Mouse (Mus musculus) layer of hippocampus, adult 9-10 months (tissue): ENCODE data around the gene Polr3h.

Experiments
- DNase-seq: peaks from one replicate; pipeline ENCODE4 v3.0.0; 2022; ENCODE audit warnings: low spot score

Gene Polr3h

DNA sequence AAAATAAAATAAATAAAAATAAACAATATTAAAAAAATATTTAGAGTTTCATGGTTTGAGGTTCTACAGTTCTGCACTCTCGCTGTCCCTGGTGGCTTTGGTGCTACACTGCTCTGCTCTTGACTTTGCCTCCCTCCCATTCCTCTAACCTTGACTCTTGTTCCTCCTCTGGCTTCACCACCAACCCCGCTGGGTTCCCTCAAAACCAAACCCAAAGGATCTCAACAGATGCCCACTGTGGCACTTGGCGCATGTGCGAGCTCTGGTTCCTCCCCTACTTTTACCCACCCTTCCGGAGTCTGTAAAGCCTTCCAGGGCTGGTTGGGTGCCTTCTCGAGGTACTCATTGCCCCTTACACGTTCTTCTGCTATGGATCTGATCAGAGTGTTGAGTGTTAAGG, 83.8 kb downstream of the Polr3h start:
- no peak for DNase-seq

DNA sequence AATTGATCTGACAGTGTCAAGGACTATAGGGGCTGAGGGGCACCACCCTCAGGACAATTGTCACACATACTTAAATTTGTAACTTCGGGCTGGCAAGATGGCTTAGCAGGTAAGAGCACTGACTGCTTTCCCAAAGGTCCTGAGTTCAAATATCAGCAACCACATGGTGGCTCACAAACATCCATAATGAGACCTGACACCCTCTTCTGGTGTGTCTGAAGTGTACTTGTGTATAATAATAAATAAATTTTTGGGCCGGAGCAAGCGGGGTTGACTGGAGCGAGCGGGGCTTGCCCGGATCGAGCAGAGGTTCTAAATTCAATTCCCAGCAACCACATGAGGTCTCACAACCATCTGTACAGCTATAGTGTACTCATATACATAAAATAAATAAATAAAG, 85.7 kb downstream of the Polr3h start:
- no peak for DNase-seq

DNA sequence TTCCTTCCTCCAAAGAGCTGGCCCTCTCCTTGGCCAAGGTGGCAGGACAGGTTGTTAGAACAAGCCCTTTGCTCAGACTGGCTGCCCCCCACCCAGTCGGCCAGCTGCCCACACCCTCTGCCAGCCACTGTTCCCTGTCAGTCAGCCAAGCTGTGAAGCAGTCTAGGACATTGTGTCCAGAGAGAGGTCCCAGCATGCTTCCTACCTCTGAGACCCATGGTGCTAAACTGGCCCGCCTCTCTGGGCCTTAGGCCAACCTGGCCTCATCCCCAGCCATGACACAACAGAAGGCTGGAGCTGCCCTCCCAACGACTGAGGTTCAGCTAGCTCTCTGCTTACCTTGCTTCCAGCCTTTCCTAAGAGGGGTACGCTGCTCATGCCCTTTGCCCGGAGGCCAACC, 86.4 kb downstream of the Polr3h start:
- peak; percentile 58 for DNase-seq

DNA sequence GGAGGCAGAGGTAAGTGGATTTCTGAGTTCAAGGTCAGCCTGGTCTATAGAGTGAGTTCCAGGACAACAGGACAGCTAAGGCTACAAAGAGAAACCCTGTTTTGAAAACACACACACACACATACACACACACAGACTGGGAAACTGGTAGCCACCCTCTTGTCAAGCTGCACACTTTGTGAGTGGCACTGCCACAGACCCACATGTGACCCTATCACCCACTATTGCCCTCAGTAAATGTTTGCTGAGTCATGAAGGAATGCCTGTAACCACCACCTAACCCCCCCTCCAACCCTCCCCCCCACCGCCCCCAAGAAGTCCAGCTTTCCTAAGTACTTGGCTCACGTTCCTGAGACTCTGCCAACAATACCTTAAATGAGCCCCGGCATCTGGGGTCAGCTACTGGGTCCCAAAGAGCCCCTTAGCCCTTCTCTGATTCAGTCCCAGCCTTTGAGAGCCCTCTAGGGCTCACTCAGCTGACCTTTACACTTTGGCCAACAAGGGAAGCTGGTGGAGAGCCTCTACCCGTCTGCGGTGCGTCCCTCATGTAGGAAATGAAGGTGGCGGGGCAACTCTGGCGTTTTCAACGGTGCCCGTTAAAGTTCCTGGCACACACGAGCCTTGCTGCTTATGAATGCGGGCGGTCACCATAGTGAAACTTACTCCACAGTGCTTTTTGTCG, 87.3 kb downstream of the Polr3h start:
- no peak for DNase-seq
